Mouse (Mus musculus): ENCODE results near the gene Rpia. TPM values are rescaled to one million over a fixed set of nuclear protein-coding genes. Genes with fewer than 3 reads are reported as not detected.

Rpia gene
- polyA plus RNA-seq, 1 experiment from 2014 or later, result 1.4 TPM

DNA sequence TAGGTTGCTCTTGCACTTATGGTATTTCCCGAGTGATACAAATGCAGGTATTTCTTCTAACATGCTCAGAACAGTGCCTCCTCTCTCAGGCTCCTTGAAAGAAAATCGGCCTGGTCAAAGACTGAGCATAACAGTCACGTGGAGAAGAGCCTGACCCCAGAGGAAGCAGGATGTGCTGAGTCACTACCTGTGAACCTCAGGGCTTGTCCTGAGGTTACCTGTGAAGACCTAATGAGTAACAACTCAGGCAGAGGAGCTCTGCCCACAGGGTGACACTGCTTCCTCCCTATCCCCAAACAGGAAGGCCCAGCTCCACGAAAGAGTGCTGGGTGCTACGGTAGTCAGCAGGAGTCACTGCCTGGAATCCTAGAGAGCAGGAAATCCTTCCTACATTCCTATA lies 18.3 kb downstream of the Rpia start:
- 0 out of 2 replicates have a peak, but pooled peaks cover 4% of the 10 kb centered on the region for H3K4me1 ChIP-seq (replicated peaks)
- H3K4me2 ChIP-seq, result no peak overlapping the region
- no peaks in the 10 kb centered on the region for H3K9me3 ChIP-seq (replicated peaks)
- 74% methylated on average over 5 of the region's 5 CpGs for WGBS
- H3K36me3 ChIP-seq, result peaks cover 14% of the 10 kb centered on the region; the same call in 1 of the 2 replicates
- no peaks in the 10 kb centered on the region for H3K27me3 ChIP-seq
- no peak overlapping the region for H3K27ac ChIP-seq
- H3K4me3 ChIP-seq, result no peak overlapping the region
- H3K9ac ChIP-seq, result no peak overlapping the region
- ATAC-seq (replicated peaks; ENCODE audit: insufficient number of reproducible peaks, insufficient read depth, low FRiP score, low read depth), result no peak

DNA sequence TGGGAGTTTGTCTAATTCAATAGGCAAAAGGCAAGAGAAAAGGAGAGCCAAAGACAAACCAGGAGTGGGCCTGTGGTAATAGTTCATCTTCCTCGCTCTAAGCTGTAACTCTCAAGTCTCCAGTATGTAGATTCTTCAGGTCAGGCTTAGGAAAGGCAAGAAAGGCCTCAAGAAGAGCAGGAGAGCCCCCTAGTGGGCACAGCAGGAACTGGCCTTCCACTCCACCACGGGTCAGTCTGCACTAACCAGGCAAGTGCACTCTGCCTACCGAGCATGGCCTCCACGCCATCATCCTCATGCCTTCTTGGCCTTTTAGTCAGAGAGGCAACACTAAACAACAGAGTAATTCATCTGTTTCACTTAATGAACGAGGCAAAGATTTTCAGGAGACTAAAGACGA lies 23.3 kb downstream of the Rpia start:
- H3K27ac ChIP-seq, result no peak overlapping the region
- no peak overlapping the region for H3K4me3 ChIP-seq
- no peak for ATAC-seq (replicated peaks; ENCODE audit: insufficient number of reproducible peaks, insufficient read depth, low FRiP score, low read depth)
- WGBS, result 39% methylated on average over 6 of the region's 6 CpGs
- H3K4me1 ChIP-seq (replicated peaks), result no peaks in the 10 kb centered on the region
- no peaks in the 10 kb centered on the region for H3K27me3 ChIP-seq
- no peaks in the 10 kb centered on the region for H3K9me3 ChIP-seq (replicated peaks)
- no peak overlapping the region for H3K4me2 ChIP-seq
- H3K9ac ChIP-seq, result no peak overlapping the region
- peaks cover 31% of the 10 kb centered on the region; the same call in 1 of the 2 replicates for H3K36me3 ChIP-seq

DNA sequence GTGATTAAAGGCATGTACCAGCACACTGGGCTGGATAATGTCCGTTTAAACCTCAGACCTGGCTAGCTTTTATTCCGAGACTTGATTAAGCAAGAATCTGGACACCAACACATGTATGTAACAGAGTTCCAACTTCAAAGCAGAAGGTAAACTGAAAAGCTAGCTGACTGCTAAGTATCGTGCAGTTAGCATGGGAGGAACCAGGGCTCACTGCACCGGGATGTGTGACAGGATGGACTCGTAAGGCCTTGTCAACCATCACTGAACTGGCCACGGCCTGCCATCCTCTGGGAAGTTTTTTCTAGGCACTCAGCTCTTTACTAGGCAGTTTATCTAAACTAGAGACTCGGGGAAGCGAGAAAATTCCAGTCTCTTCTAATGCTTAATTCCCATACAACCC lies 27.0 kb downstream of the Rpia start:
- Histone ChIP-seq H3K36me3 (peaks cover 17% of the 10 kb centered on the region; the same call in 1 of the 2 replicates), H3K27ac (no peak overlapping the region), H3K4me3 (no peak overlapping the region), H3K4me1 (replicated peaks) (no peaks in the 10 kb centered on the region), H3K27me3 (no peaks in the 10 kb centered on the region), H3K9ac (no peak overlapping the region), H3K9me3 (replicated peaks) (no peaks in the 10 kb centered on the region), H3K4me2 (no peak overlapping the region)
- ATAC-seq (replicated peaks; ENCODE audit: insufficient number of reproducible peaks, insufficient read depth, low FRiP score, low read depth), result no peak
- 80% methylated on average over 8 of the region's 8 CpGs for WGBS

GRCm38 (mm10) chr6:70764551-70764950 lies 27.5 kb downstream of the Rpia start:
- WGBS, result 85% methylated on average over 5 of the region's 5 CpGs
- Histone ChIP-seq H3K9me3 (replicated peaks) (no peaks in the 10 kb centered on the region), H3K4me1 (replicated peaks) (no peaks in the 10 kb centered on the region), H3K4me3 (no peak overlapping the region), H3K36me3 (peaks cover 17% of the 10 kb centered on the region; the same call in 1 of the 2 replicates), H3K9ac (no peak overlapping the region), H3K27me3 (no peaks in the 10 kb centered on the region), H3K27ac (no peak overlapping the region), H3K4me2 (no peak overlapping the region)
- ATAC-seq (replicated peaks; ENCODE audit: insufficient number of reproducible peaks, insufficient read depth, low FRiP score, low read depth), result no peak

- no peak for ATAC-seq (replicated peaks; ENCODE audit: insufficient number of reproducible peaks, insufficient read depth, low FRiP score, low read depth)
- Histone ChIP-seq H3K4me2 (no peak overlapping the region), H3K27ac (no peak overlapping the region), H3K4me1 (replicated peaks) (no peaks in the 10 kb centered on the region), H3K4me3 (no peak overlapping the region), H3K27me3 (no peaks in the 10 kb centered on the region), H3K9me3 (replicated peaks) (no peaks in the 10 kb centered on the region), H3K9ac (no peak overlapping the region), H3K36me3 (peaks cover 17% of the 10 kb centered on the region; the same call in 1 of the 2 replicates)
- WGBS, result 93% methylated on average over 4 of the region's 4 CpGs
Observed at GRCm38 (mm10) chr6:70763881-70764280, 28.2 kb downstream of the Rpia start.

GRCm38 (mm10) chr6:70762659-70763058 lies 29.4 kb downstream of the Rpia start:
- H3K9me3 ChIP-seq (replicated peaks), result no peaks in the 10 kb centered on the region
- H3K36me3 ChIP-seq, result peaks cover 12% of the 10 kb centered on the region; the same call in 1 of the 2 replicates
- H3K27ac ChIP-seq, result no peak overlapping the region
- no peak for ATAC-seq (replicated peaks; ENCODE audit: insufficient number of reproducible peaks, insufficient read depth, low FRiP score, low read depth)
- H3K27me3 ChIP-seq, result no peaks in the 10 kb centered on the region
- H3K4me2 ChIP-seq, result no peak overlapping the region
- no peak overlapping the region for H3K4me3 ChIP-seq
- H3K4me1 ChIP-seq (replicated peaks), result no peaks in the 10 kb centered on the region
- WGBS, result 76% methylated on average over 6 of the region's 6 CpGs
- no peak overlapping the region for H3K9ac ChIP-seq

- WGBS, result 69% methylated on average over 4 of the region's 4 CpGs
- Histone ChIP-seq H3K36me3 (no peaks in the 10 kb centered on the region), H3K27ac (no peak overlapping the region), H3K4me1 (replicated peaks) (no peaks in the 10 kb centered on the region), H3K9me3 (replicated peaks) (no peaks in the 10 kb centered on the region), H3K27me3 (no peaks in the 10 kb centered on the region), H3K4me3 (no peak overlapping the region), H3K4me2 (no peak overlapping the region), H3K9ac (no peak overlapping the region)
- ATAC-seq (replicated peaks; ENCODE audit: insufficient number of reproducible peaks, insufficient read depth, low FRiP score, low read depth), result no peak
Observed at GRCm38 (mm10) chr6:70760951-70761350, 31.1 kb downstream of the Rpia start.

DNA sequence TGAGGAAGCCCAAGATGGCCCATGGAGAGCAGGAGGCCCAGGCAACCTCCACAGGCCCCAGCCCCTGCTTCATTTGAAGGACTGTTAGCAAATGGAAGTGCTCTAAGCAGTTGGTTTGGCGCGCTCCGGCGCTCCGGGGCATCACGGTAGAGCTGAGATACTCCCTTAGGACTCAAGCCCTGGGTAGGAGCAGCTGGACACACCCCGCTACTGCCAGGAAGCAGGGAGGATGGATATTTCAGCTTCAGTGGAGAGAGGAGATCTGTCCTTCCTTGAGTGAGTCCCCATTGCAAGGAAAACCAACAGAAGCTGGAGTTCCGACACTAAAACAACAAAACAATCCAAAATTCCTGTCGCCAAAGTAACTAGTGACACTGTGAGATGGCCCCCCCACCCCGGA lies 37.2 kb downstream of the Rpia start:
- no peaks in the 10 kb centered on the region for H3K36me3 ChIP-seq
- H3K9ac ChIP-seq, result no peak overlapping the region
- no peaks in the 10 kb centered on the region for H3K4me1 ChIP-seq (replicated peaks)
- ATAC-seq (replicated peaks; ENCODE audit: insufficient number of reproducible peaks, insufficient read depth, low FRiP score, low read depth), result no peak
- no peak overlapping the region for H3K4me2 ChIP-seq
- H3K4me3 ChIP-seq, result no peak overlapping the region
- WGBS, result 89% methylated on average over 10 of the region's 10 CpGs
- no peaks in the 10 kb centered on the region for H3K27me3 ChIP-seq
- no peaks in the 10 kb centered on the region for H3K9me3 ChIP-seq (replicated peaks)
- H3K27ac ChIP-seq, result no peak overlapping the region

DNA sequence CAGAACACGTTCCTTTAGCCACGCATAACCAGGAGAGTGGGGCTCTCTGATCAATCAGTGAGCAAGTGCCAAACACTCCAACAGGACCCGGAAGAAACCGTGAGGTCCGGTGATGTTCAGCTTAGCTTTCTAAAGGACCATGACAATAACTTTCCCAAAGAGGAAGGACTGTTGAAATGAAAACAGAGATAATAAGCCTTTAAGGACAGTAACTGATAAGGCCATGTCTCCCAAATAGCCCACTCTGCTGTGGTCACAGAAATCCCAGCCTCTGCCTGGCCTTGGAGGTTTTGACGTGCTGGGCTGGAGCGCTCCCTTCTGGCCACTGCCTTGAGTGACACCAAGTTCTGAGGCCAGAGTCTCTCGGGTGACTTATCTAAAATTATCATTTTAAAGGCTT lies 39.7 kb downstream of the Rpia start:
- Histone ChIP-seq H3K9ac (no peak overlapping the region), H3K27me3 (no peaks in the 10 kb centered on the region), H3K9me3 (replicated peaks) (no peaks in the 10 kb centered on the region), H3K36me3 (no peaks in the 10 kb centered on the region), H3K4me3 (no peak overlapping the region), H3K4me2 (peak overlapping the region; percentile 39), H3K27ac (no peak overlapping the region), H3K4me1 (replicated peaks) (no peaks in the 10 kb centered on the region)
- no peak for ATAC-seq (replicated peaks; ENCODE audit: insufficient number of reproducible peaks, insufficient read depth, low FRiP score, low read depth)
- 29% methylated on average over 8 of the region's 8 CpGs for WGBS

- Histone ChIP-seq H3K27ac (no peak overlapping the region), H3K4me2 (no peak overlapping the region), H3K4me3 (no peak overlapping the region), H3K36me3 (no peaks in the 10 kb centered on the region), H3K9ac (no peak overlapping the region), H3K9me3 (replicated peaks) (no peaks in the 10 kb centered on the region), H3K27me3 (no peaks in the 10 kb centered on the region), H3K4me1 (replicated peaks) (no peaks in the 10 kb centered on the region)
- 63% methylated on average over 6 of the region's 6 CpGs for WGBS
- no peak for ATAC-seq (replicated peaks; ENCODE audit: insufficient number of reproducible peaks, insufficient read depth, low FRiP score, low read depth)
Observed at GRCm38 (mm10) chr6:70751898-70752273, 40.1 kb downstream of the Rpia start.

- Histone ChIP-seq H3K27me3 (no peaks in the 10 kb centered on the region), H3K27ac (no peak overlapping the region), H3K4me2 (no peak overlapping the region), H3K4me1 (replicated peaks) (no peaks in the 10 kb centered on the region), H3K9ac (no peak overlapping the region), H3K9me3 (replicated peaks) (no peaks in the 10 kb centered on the region), H3K36me3 (no peaks in the 10 kb centered on the region), H3K4me3 (no peak overlapping the region)
- 66% methylated on average over 8 of the region's 8 CpGs for WGBS
- no peak for ATAC-seq (replicated peaks; ENCODE audit: insufficient number of reproducible peaks, insufficient read depth, low FRiP score, low read depth)
Observed at GRCm38 (mm10) chr6:70751251-70751897, 40.7 kb downstream of the Rpia start.

DNA sequence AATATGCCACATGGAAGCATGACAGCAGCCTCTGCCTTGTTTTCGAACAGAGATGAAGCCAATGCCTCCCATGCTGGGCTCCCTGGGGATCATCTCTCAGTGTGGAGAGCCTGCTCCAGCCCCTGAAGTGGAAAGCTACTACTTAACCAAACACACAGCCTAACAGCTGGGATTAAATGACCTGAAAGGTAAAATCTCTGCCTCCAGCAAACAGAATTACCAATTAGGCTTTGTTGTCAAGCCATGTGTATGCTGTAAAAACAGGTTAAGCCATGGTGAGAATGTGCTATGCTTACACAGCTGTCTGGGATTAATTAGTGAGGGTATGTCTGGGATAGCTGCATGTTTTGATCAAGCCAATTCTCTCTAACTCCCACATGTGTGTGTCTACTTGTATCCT lies 42.3 kb downstream of the Rpia start:
- Histone ChIP-seq H3K36me3 (no peaks in the 10 kb centered on the region), H3K4me1 (replicated peaks) (no peaks in the 10 kb centered on the region), H3K4me3 (no peak overlapping the region), H3K4me2 (no peak overlapping the region), H3K27me3 (no peaks in the 10 kb centered on the region), H3K9me3 (replicated peaks) (no peaks in the 10 kb centered on the region), H3K27ac (no peak overlapping the region), H3K9ac (no peak overlapping the region)
- ATAC-seq (replicated peaks; ENCODE audit: insufficient number of reproducible peaks, insufficient read depth, low FRiP score, low read depth), result no peak
- WGBS, result 70% methylated on average over 1 of the region's 1 CpGs

All from heart, embryonic 15.5 days (tissue).